Mouse (Mus musculus) Muller cell, postnatal 12 days (primary cell): Measurements from ENCODE around the gene Teddm3.
"Not testable (repeated sequence)": the region's sequence is repeated elsewhere in the genome, so short reads cannot be mapped to it uniquely, and the experiment has no call there.

Experiments
- DNase-seq: peaks from one replicate; pipeline ENCODE4 v3.0.0-alpha.2; 2015; ENCODE audit errors: inconsistent ontology term

The Teddm3 gene

GRCm38 (mm10) chr16:21153900-21154299 lies at the start of gene Teddm3:
Gene Teddm3, minus strand, starts transcription at chr16:21154000.
- not testable (repeated sequence) for DNase-seq

- DNase-seq = no peak
Measured at GRCm38 (mm10) chr16:21202731-21203130, 48.9 kb upstream of the Teddm3 start.

GRCm38 (mm10) chr16:21199426-21199825 lies 45.6 kb upstream of the Teddm3 start:
- DNase-seq = no peak

GRCm38 (mm10) chr16:21198529-21198928 lies 44.7 kb upstream of the Teddm3 start:
- no peak for DNase-seq

- no peak for DNase-seq
Measured at GRCm38 (mm10) chr16:21198006-21198405, 44.2 kb upstream of the Teddm3 start.

- no peak for DNase-seq
Measured at GRCm38 (mm10) chr16:21197542-21197941, 43.7 kb upstream of the Teddm3 start.

- no peak for DNase-seq
Measured at GRCm38 (mm10) chr16:21196576-21196975, 42.8 kb upstream of the Teddm3 start.

- DNase-seq = peak; percentile 80
Measured at GRCm38 (mm10) chr16:21195260-21195866, 41.6 kb upstream of the Teddm3 start.

- DNase-seq = no peak
Measured at GRCm38 (mm10) chr16:21194182-21194581, 40.4 kb upstream of the Teddm3 start.

GRCm38 (mm10) chr16:21192509-21193354 lies 38.9 kb upstream of the Teddm3 start:
- peak; percentile 76 for DNase-seq

- no peak for DNase-seq
Measured at GRCm38 (mm10) chr16:21191569-21191968, 37.8 kb upstream of the Teddm3 start.

GRCm38 (mm10) chr16:21188345-21188744 lies 34.5 kb upstream of the Teddm3 start:
- no peak for DNase-seq

- peak; percentile 48 for DNase-seq
Measured at GRCm38 (mm10) chr16:21187568-21187967, 33.8 kb upstream of the Teddm3 start.

GRCm38 (mm10) chr16:21184697-21185096 lies 30.9 kb upstream of the Teddm3 start:
- no peak for DNase-seq

GRCm38 (mm10) chr16:21182108-21182507 lies 28.3 kb upstream of the Teddm3 start:
- no peak for DNase-seq

GRCm38 (mm10) chr16:21175236-21175635 lies 21.4 kb upstream of the Teddm3 start:
- DNase-seq = no peak

GRCm38 (mm10) chr16:21168730-21169129 lies 14.9 kb upstream of the Teddm3 start:
- DNase-seq = no peak

GRCm38 (mm10) chr16:21165343-21166220 lies 11.8 kb upstream of the Teddm3 start:
- DNase-seq = not testable (repeated sequence)

GRCm38 (mm10) chr16:21163423-21163822 lies 9.6 kb upstream of the Teddm3 start:
- DNase-seq = not testable (repeated sequence)

- not testable (repeated sequence) for DNase-seq
Measured at GRCm38 (mm10) chr16:21159226-21159625, 5.4 kb upstream of the Teddm3 start.

- not testable (repeated sequence) for DNase-seq
Measured at GRCm38 (mm10) chr16:21156261-21156660, 2.5 kb upstream of the Teddm3 start.
